Mouse (Mus musculus) ES-Bruce4 (cell line): ENCODE results near the gene 1700015F17Rik.

Experiments used
- CTCF ChIP-seq: IDR thresholded peaks from one replicate; pipeline ENCODE4 v1.8.1; 2011; ENCODE audit warnings: low read depth, low read length
- POLR2A ChIP-seq: IDR thresholded peaks from one replicate; pipeline ENCODE4 v1.8.1; 2011; ENCODE audit warnings: low read length; ENCODE audit not compliant: insufficient read depth

DNA sequence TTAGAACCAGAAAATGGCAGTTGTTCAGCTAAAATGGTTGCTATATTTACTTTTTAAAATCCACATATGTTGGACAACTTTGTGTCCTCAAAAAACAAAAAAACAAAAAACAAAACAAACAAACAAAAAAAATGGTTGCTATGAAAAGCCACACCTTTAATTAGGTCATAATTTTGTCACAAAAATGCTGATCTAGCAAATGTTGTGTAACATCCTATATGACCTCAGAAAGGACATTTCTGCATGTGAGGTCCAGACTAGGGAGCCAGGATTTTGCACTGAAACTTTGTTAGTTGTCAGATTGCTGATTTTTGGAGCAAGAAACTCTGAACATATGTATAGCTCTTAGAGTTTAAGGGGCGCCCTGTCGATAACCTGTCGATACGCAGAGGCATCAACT lies 55.9 kb downstream of the 1700015F17Rik start:
- TF ChIP-seq POLR2A (no peak), CTCF (no peak)
